Mouse (Mus musculus): ENCODE measurements around the gene Adamts2. TPM values are rescaled to one million over a fixed set of nuclear protein-coding genes. Genes with fewer than 3 reads are reported as not detected.

The Adamts2 gene
- polyA plus RNA-seq, 1 experiment from 2014 or later, result 2.8 TPM

GRCm38 (mm10) chr11:50681940-50682339 lies 80.1 kb downstream of the Adamts2 start:
- Histone ChIP-seq H3K9me3 (no peaks in the 10 kb centered on the region), H3K4me2 (replicated peaks) (no peak overlapping the region), H3K27ac (replicated peaks) (no peak overlapping the region), H3K4me1 (no peaks in the 10 kb centered on the region), H3K9ac (replicated peaks) (no peak overlapping the region), H3K36me3 (no peaks in the 10 kb centered on the region), H3K27me3 (no peaks in the 10 kb centered on the region), H3K4me3 (no peak overlapping the region)
- WGBS, result 92% methylated on average over 7 of the region's 7 CpGs
- ATAC-seq (replicated peaks), result no peak

- no peaks in the 10 kb centered on the region for H3K36me3 ChIP-seq
- 78% methylated on average over 2 of the region's 2 CpGs for WGBS
- no peaks in the 10 kb centered on the region for H3K27me3 ChIP-seq
- no peak overlapping the region for H3K4me2 ChIP-seq (replicated peaks)
- H3K4me3 ChIP-seq, result no peak overlapping the region
- H3K9me3 ChIP-seq, result no peaks in the 10 kb centered on the region
- no peak overlapping the region for H3K27ac ChIP-seq (replicated peaks)
- H3K9ac ChIP-seq (replicated peaks), result no peak overlapping the region
- no peak for ATAC-seq (replicated peaks)
- H3K4me1 ChIP-seq, result no peaks in the 10 kb centered on the region
Observed at GRCm38 (mm10) chr11:50683821-50684220, 81.9 kb downstream of the Adamts2 start.

GRCm38 (mm10) chr11:50688584-50688983 lies 86.7 kb downstream of the Adamts2 start:
- H3K4me1 ChIP-seq, result no peaks in the 10 kb centered on the region
- H3K36me3 ChIP-seq, result no peaks in the 10 kb centered on the region
- no peak overlapping the region for H3K4me2 ChIP-seq (replicated peaks)
- no peak overlapping the region for H3K9ac ChIP-seq (replicated peaks)
- no peaks in the 10 kb centered on the region for H3K9me3 ChIP-seq
- ATAC-seq (replicated peaks), result no peak
- no peak overlapping the region for H3K27ac ChIP-seq (replicated peaks)
- H3K4me3 ChIP-seq, result no peak overlapping the region
- H3K27me3 ChIP-seq, result no peaks in the 10 kb centered on the region
- 90% methylated on average over 3 of the region's 3 CpGs for WGBS

- H3K36me3 ChIP-seq, result no peaks in the 10 kb centered on the region
- no peak overlapping the region for H3K4me2 ChIP-seq (replicated peaks)
- H3K9me3 ChIP-seq, result no peaks in the 10 kb centered on the region
- WGBS, result 91% methylated on average over 4 of the region's 4 CpGs
- no peaks in the 10 kb centered on the region for H3K4me1 ChIP-seq
- no peak overlapping the region for H3K9ac ChIP-seq (replicated peaks)
- no peak for ATAC-seq (replicated peaks)
- H3K27ac ChIP-seq (replicated peaks), result no peak overlapping the region
- H3K27me3 ChIP-seq, result no peaks in the 10 kb centered on the region
- H3K4me3 ChIP-seq, result no peak overlapping the region
Observed at GRCm38 (mm10) chr11:50689672-50690071, 87.8 kb downstream of the Adamts2 start.

- Histone ChIP-seq H3K36me3 (no peaks in the 10 kb centered on the region), H3K27me3 (no peaks in the 10 kb centered on the region), H3K27ac (replicated peaks) (no peak overlapping the region), H3K4me1 (no peaks in the 10 kb centered on the region), H3K9me3 (no peaks in the 10 kb centered on the region), H3K4me2 (replicated peaks) (no peak overlapping the region), H3K4me3 (no peak overlapping the region), H3K9ac (replicated peaks) (no peak overlapping the region)
- ATAC-seq (replicated peaks), result no peak
- 90% methylated on average over 12 of the region's 12 CpGs for WGBS
Observed at GRCm38 (mm10) chr11:50699971-50700370, 98.1 kb downstream of the Adamts2 start.

GRCm38 (mm10) chr11:50700496-50700895 lies 98.6 kb downstream of the Adamts2 start:
- Histone ChIP-seq H3K27ac (replicated peaks) (no peak overlapping the region), H3K27me3 (no peaks in the 10 kb centered on the region), H3K4me2 (replicated peaks) (no peak overlapping the region), H3K4me1 (no peaks in the 10 kb centered on the region), H3K36me3 (no peaks in the 10 kb centered on the region), H3K9me3 (no peaks in the 10 kb centered on the region), H3K4me3 (no peak overlapping the region), H3K9ac (replicated peaks) (no peak overlapping the region)
- ATAC-seq (replicated peaks), result no peak
- WGBS, result 85% methylated on average over 8 of the region's 8 CpGs

- WGBS, result 76% methylated on average over 7 of the region's 7 CpGs
- H3K36me3 ChIP-seq, result no peaks in the 10 kb centered on the region
- no peaks in the 10 kb centered on the region for H3K27me3 ChIP-seq
- no peak for ATAC-seq (replicated peaks)
- no peak overlapping the region for H3K4me2 ChIP-seq (replicated peaks)
- no peaks in the 10 kb centered on the region for H3K9me3 ChIP-seq
- H3K4me3 ChIP-seq, result no peak overlapping the region
- no peak overlapping the region for H3K9ac ChIP-seq (replicated peaks)
- H3K27ac ChIP-seq (replicated peaks), result no peak overlapping the region
- H3K4me1 ChIP-seq, result no peaks in the 10 kb centered on the region
Observed at GRCm38 (mm10) chr11:50703397-50703796, 101.5 kb downstream of the Adamts2 start.

- no peak for ATAC-seq (replicated peaks)
- Histone ChIP-seq H3K4me1 (no peaks in the 10 kb centered on the region), H3K4me2 (replicated peaks) (no peak overlapping the region), H3K36me3 (no peaks in the 10 kb centered on the region), H3K9me3 (no peaks in the 10 kb centered on the region), H3K27ac (replicated peaks) (no peak overlapping the region), H3K9ac (replicated peaks) (no peak overlapping the region), H3K4me3 (no peak overlapping the region), H3K27me3 (no peaks in the 10 kb centered on the region)
- 85% methylated on average over 2 of the region's 2 CpGs for WGBS
Observed at GRCm38 (mm10) chr11:50704511-50704910, 102.6 kb downstream of the Adamts2 start.

GRCm38 (mm10) chr11:50707259-50707658 lies 105.4 kb downstream of the Adamts2 start:
- Histone ChIP-seq H3K4me3 (no peak overlapping the region), H3K27me3 (no peaks in the 10 kb centered on the region), H3K4me1 (no peaks in the 10 kb centered on the region), H3K9me3 (no peaks in the 10 kb centered on the region), H3K27ac (replicated peaks) (no peak overlapping the region), H3K36me3 (no peaks in the 10 kb centered on the region), H3K9ac (replicated peaks) (no peak overlapping the region), H3K4me2 (replicated peaks) (no peak overlapping the region)
- WGBS, result 77% methylated on average over 1 of the region's 1 CpGs
- no peak for ATAC-seq (replicated peaks)

GRCm38 (mm10) chr11:50713610-50714202 lies 111.8 kb downstream of the Adamts2 start:
- no peaks in the 10 kb centered on the region for H3K27me3 ChIP-seq
- H3K36me3 ChIP-seq, result no peaks in the 10 kb centered on the region
- no peak overlapping the region for H3K9ac ChIP-seq (replicated peaks)
- 40% methylated on average over 21 of the region's 21 CpGs for WGBS
- H3K4me3 ChIP-seq, result no peak overlapping the region
- H3K9me3 ChIP-seq, result no peaks in the 10 kb centered on the region
- no peak overlapping the region for H3K4me2 ChIP-seq (replicated peaks)
- ATAC-seq (replicated peaks), result no peak
- H3K4me1 ChIP-seq, result no peaks in the 10 kb centered on the region
- H3K27ac ChIP-seq (replicated peaks), result no peak overlapping the region

GRCm38 (mm10) chr11:50715091-50715490 lies 113.2 kb downstream of the Adamts2 start:
- ATAC-seq (replicated peaks), result no peak
- Histone ChIP-seq H3K36me3 (no peaks in the 10 kb centered on the region), H3K27ac (replicated peaks) (no peak overlapping the region), H3K9ac (replicated peaks) (no peak overlapping the region), H3K4me2 (replicated peaks) (no peak overlapping the region), H3K27me3 (no peaks in the 10 kb centered on the region), H3K4me3 (no peak overlapping the region), H3K9me3 (no peaks in the 10 kb centered on the region), H3K4me1 (no peaks in the 10 kb centered on the region)
- WGBS, result 68% methylated on average over 6 of the region's 6 CpGs

- WGBS, result 77% methylated on average over 12 of the region's 12 CpGs
- Histone ChIP-seq H3K27ac (replicated peaks) (no peak overlapping the region), H3K4me2 (replicated peaks) (no peak overlapping the region), H3K27me3 (no peaks in the 10 kb centered on the region), H3K9ac (replicated peaks) (no peak overlapping the region), H3K4me1 (peaks cover 5% of the 10 kb centered on the region; the same call in 1 of the 2 replicates), H3K36me3 (no peaks in the 10 kb centered on the region), H3K4me3 (no peak overlapping the region), H3K9me3 (no peaks in the 10 kb centered on the region)
- no peak for ATAC-seq (replicated peaks)
Observed at GRCm38 (mm10) chr11:50717381-50717897, 115.6 kb downstream of the Adamts2 start.

- H3K4me2 ChIP-seq (replicated peaks), result no peak overlapping the region
- H3K4me3 ChIP-seq, result no peak overlapping the region
- no peak overlapping the region for H3K27ac ChIP-seq (replicated peaks)
- H3K9me3 ChIP-seq, result no peaks in the 10 kb centered on the region
- no peaks in the 10 kb centered on the region for H3K36me3 ChIP-seq
- ATAC-seq (replicated peaks), result no peak
- no peaks in the 10 kb centered on the region for H3K27me3 ChIP-seq
- H3K4me1 ChIP-seq, result peaks cover 5% of the 10 kb centered on the region; the same call in 1 of the 2 replicates
- 40% methylated on average over 6 of the region's 6 CpGs for WGBS
- H3K9ac ChIP-seq (replicated peaks), result no peak overlapping the region
Observed at GRCm38 (mm10) chr11:50718862-50719261, 117.0 kb downstream of the Adamts2 start.
